8 mouse cellular contexts compared by ENCODE assay signal in genomic region chr6:145864171-145864570, GRCm38 (mm10). TPM values are rescaled to one million over a fixed set of nuclear protein-coding genes. Genes with fewer than 3 reads are reported as not detected.
A peak's percentile ranks its signal among the peaks of the same experiment; 100 is the strongest.
DNase-seq lines count a peak whose midpoint lies in the region; ATAC-seq lines count a peak whose summit lies in the region.

No protein-coding gene starts in this region.

- H3K4me3 ChIP-seq in forebrain, embryonic 12.5 days (replicated peaks) = peak overlapping the region; percentile 67
- H3K4me3 ChIP-seq in liver, embryonic 11.5 days (ENCODE audit: low read depth, low read length) = peak overlapping the region; percentile 51; the same call in 1 of the 2 replicates

- no peak overlapping the region; the same call in 1 of the 2 replicates for H3K9ac ChIP-seq in forebrain, embryonic 12.5 days
- H3K9ac ChIP-seq in liver, embryonic 11.5 days (ENCODE audit: low read depth, low read length) = no peak overlapping the region

- H3K4me1 ChIP-seq in forebrain, embryonic 12.5 days = peaks cover 46% of the 10 kb centered on the region
- peaks cover 6% of the 10 kb centered on the region for H3K4me1 ChIP-seq in liver, embryonic 11.5 days (replicated peaks; ENCODE audit: control insufficient read depth, insufficient read depth, low read length)

- H3K27me3 ChIP-seq in forebrain, embryonic 12.5 days = peaks cover 79% of the 10 kb centered on the region
- peaks cover 75% of the 10 kb centered on the region for H3K27me3 ChIP-seq in liver, embryonic 11.5 days (replicated peaks; ENCODE audit: control insufficient read depth, insufficient read depth, low read length)

- WGBS in forebrain, embryonic 12.5 days = 3% methylated on average over 8 of the region's 8 CpGs
- 3% methylated on average over 8 of the region's 8 CpGs for WGBS in liver, embryonic 11.5 days

- H3K36me3 ChIP-seq in forebrain, embryonic 12.5 days (replicated peaks) = no peaks in the 10 kb centered on the region
- H3K36me3 ChIP-seq in liver, embryonic 11.5 days (ENCODE audit: control insufficient read depth, insufficient read depth, low read length) = no peaks in the 10 kb centered on the region

- ATAC-seq in forebrain, embryonic 12.5 days (ENCODE audit: low FRiP score) = peak; percentile 2; the same call in 1 of the 2 replicates
- ATAC-seq in liver, embryonic 11.5 days (replicated peaks; ENCODE audit: low FRiP score) = no peak

- peak overlapping the region; percentile 100 for H3K4me2 ChIP-seq in forebrain, embryonic 12.5 days
- peak overlapping the region; percentile 78 for H3K4me2 ChIP-seq in liver, embryonic 11.5 days

- 0 out of 2 replicates have a peak overlapping the region, but pooled peaks have one; percentile 2 for H3K27ac ChIP-seq in forebrain, embryonic 12.5 days
- no peak overlapping the region for H3K27ac ChIP-seq in liver, embryonic 11.5 days (ENCODE audit: low read depth, low read length)

- DNase-seq in embryo, embryonic 10.5 days (ENCODE audit: low spot score) = peak; percentile 56
- DNase-seq in embryo, embryonic 10 days (ENCODE audit: low spot score) = no peak
- peak; percentile 24 for DNase-seq in 3T3-L1 (ENCODE audit: low read depth, low spot score)
- no peak for DNase-seq in liver, embryonic 11.5 days (ENCODE audit: low spot score)
- no peak for DNase-seq in frontal cortex, postnatal 36 days (ENCODE audit: low spot score in 2 of 2)
- no peak for DNase-seq in layer of hippocampus, postnatal 14 days (ENCODE audit: low spot score in 2 of 2)
- no peak for DNase-seq in left cerebral cortex, adult 9 months (ENCODE audit: low spot score in 2 of 2)

- no peaks in the 10 kb centered on the region for H3K9me3 ChIP-seq in forebrain, embryonic 12.5 days
- no peaks in the 10 kb centered on the region for H3K9me3 ChIP-seq in liver, embryonic 11.5 days (ENCODE audit: control insufficient read depth, low read length)

RNA-seq across cellular contexts. Expression of gene Bhlhe41, which starts 1.2 kb away (rescaled TPM):
- polyA plus RNA-seq in forebrain, embryonic 12.5 days (2016; fragmentation: Nextera tagmentation; extraction: Ambion mirVana) = 1.5 and 1.6 TPM in 2 replicates
- polyA plus RNA-seq in liver, embryonic 11.5 days (2014; fragmentation: Nextera tagmentation; extraction: Ambion mirVana) = 0.34 and 0.45 TPM in 2 replicates
- 10 to 100 TPM; 20.4 to 25.0 TPM for total RNA-seq in layer of hippocampus, postnatal 14 days (2021)

Comparison
In these comparisons a context has a peak if more than half of its experiments do, and no peak if none do; other contexts are left out.
1. DNase-seq: peak in embryo, embryonic 10.5 days (single experiment) and 3T3-L1 (single experiment); none in embryo, embryonic 10 days (single experiment), liver, embryonic 11.5 days (single experiment), frontal cortex, postnatal 36 days (0 of 2), layer of hippocampus, postnatal 14 days (0 of 2) and left cerebral cortex, adult 9 months (0 of 2).